Mouse (Mus musculus) erythroid progenitor cell, adult 5-6 weeks (primary cell): ENCODE data around the gene Spns2. TPM values are rescaled to one million over a fixed set of nuclear protein-coding genes. Genes with fewer than 3 reads are reported as not detected.

Experiments
- ATAC-seq: replicated peaks from 2 replicates; pipeline ENCODE4 v1.8.0; 2016; ENCODE audit warnings: moderate number of reproducible peaks, mild to moderate bottlenecking, moderate TSS enrichment, inconsistent platforms; ENCODE audit not compliant: poor library complexity, low FRiP score, severe bottlenecking
- total RNA-seq, 2 experiments: library from RNA; stranded (forward) in 1 of 2; stranded (reverse) in 1 of 2; fragments of 150-400 nt in 1 of 2; fragments of 186-747, 209-891 nt in 1 of 2; gene quantifications; 2 replicates each; pipeline versions ENCODE4 v1.2.3 to v1.2.4; 2015 to 2017; ENCODE audit warnings: low replicate concordance in 2 of 2

The Spns2 gene
- total RNA-seq, 2 experiments from 2014 or later = 5.0 TPM; not detected in 1

DNA sequence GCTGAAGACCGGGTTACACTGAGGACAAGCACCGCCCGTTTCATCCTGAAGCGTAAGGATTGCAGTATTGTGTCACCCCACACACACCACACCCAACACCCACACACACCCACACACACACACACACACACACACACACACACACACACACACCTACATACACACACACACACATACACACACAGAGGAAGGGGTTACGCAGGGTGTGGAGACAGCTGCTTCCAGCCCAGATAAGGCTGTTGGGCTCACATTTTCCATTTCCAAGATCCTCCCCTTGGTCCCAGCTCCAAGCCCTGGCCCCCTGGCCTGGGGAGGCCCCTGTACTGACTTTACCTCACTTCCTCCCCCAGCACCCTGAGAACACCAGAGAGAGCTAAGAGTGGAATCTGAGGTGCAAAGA lies 73.0 kb downstream of the Spns2 start:
- ATAC-seq = no peak

DNA sequence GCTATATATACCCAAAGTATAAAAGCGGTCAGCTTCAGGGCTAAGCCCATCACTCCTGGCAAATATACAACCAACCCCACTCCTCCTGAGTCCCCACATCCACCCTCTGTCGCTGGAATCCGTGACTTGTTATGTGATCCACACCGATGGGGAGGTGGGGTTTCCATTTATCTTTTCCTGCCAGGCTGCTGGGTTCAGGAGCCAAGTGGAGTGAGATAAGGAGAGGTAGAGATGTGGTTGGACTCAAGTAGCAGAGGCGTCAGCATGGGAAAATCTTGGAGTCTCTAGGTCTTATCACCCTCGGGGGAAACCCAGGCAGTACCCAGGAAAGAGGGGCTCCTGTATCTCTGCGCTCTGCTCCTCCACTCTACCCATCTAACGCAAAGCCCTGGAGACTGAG lies 74.5 kb downstream of the Spns2 start:
- ATAC-seq = no peak; the same call in 1 of the 2 replicates

DNA sequence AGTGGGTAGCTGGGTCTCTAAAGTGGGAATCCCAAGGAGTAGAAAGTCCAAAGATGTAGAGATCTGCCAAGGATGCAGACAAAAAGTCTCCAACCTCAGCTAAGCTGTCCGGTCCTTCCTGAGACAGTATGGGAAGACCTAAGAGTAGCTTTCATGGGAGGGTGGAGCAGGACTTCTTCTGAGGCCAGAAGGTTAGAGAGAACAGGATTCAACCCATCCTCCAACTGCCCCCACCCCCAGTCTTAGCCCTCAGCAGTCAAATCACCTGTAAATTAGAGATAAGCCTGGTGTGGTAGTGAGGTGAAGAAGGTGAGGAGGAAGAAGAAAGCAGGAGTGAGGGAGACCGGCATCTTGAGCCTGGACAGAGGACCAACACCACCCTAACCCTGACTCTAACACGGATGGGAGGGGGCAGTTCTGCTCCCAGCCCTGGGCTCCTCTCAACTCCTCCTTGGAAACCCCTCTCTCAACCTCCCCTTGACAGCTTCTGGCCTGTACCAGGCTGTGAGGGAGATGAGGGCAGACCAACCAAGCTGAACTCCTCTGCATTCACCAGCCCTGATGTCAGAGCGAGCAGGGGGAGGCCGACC lies 76.0 kb downstream of the Spns2 start:
- no peak for ATAC-seq

DNA sequence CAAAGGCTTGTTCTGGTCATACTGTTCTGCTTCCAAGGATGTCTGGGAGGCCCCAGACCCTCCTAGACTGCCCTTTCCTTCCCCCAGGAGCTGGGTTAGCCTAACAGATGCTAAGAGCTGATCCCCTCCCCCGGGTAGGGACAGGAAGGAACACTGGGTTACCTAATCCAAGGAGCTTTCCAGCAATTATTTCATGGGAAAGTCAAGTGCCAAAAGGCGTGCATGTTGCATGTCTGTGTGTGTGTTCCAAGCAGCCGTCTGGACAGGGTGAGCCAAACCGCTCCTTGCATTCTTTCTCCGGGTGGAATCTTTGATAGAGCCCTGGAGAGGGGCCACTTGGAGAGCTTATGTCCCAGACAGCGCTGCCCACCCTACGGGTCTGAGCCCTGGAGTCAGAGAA lies 76.7 kb downstream of the Spns2 start:
- ATAC-seq = no peak

DNA sequence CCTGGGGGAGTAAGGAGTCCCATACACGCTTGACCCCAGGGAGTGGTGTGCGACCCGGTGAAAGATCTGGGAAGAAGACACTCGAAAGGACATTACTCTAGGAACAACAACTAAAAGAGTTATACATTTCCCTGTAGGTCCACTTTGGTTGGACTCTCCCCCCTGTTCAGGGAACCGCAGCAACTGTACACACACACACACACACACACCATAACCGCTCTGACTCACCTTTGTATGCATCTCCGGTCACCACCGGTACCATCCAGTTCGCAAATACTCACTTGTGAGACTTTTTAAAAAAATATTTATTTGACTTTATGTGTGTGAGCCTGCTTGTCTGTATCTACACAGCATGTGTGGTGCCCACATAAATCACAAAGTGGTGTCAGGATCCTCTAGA lies 77.8 kb downstream of the Spns2 start:
- no peak for ATAC-seq

DNA sequence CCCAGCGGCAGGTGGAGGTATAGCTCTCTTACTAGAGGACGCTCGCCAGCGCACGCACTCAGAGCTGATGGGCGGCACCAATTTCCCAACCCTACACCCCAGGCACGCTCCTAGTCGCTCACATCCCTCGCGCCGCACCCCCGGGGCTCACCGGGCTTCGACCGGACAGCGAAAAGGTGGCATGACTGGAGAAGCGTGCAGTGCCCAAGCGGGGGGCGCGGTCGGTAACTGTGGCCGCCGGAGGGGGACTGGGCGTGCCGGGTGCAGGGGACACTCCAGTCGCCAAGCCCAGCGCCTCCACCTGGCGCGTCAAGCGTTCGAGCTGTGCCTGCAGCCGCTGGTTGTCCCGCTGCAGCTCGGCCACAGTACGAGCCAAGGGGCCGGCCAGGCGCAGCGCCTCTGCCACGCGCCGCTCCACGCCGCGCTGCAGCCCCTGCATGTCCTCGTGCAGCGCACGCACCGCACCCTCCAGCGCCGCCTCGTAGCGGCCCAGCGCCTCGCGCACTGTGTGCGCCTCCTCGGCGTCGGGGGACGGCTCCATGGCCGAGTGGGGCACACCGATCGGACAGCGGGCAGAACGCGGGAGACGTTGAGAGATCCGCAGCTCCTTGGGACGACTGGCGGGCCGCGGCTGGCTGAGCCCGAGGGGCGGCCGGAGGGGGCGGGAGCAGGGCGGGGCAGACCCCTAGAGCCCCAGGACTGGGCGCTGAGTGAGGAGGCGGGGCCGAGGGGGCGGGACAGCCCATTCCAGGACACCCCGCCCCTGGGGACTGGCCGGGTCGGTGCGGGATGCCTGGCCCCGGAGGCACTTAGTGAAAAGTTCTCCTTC lies 78.4 kb downstream of the Spns2 start, which contains the start of gene Smtnl2:
Smtnl2 (minus strand) TSS at position 621 of the 829 bp plus-strand sequence.
- ATAC-seq = no peak

DNA sequence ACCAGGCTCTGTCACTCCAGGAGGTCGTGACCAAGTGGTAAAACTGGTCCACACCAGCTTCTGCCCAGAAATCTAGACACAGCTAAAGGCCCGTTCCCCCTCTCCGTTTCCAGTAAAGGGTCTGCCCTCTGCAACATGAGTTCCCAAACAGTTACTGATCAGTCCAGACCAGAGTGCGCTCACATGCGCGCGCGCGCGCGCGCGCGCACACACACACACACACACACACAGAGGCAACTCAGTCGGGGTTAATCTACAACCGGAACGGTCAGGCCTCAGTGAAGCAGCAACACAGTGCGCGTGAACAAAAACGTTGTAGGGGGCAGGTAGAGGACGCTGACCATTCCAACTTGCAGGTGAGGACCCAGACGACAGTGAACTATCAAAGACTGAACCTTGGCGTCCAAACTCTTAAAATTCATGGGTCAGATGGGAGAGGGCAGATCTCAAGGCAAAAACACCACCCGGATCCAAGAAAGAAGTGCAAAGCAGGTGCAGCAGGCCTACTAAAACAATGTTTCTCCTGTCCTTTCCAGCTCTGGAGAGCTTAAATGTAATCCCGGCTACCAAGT lies 79.1 kb downstream of the Spns2 start:
- no peak for ATAC-seq

DNA sequence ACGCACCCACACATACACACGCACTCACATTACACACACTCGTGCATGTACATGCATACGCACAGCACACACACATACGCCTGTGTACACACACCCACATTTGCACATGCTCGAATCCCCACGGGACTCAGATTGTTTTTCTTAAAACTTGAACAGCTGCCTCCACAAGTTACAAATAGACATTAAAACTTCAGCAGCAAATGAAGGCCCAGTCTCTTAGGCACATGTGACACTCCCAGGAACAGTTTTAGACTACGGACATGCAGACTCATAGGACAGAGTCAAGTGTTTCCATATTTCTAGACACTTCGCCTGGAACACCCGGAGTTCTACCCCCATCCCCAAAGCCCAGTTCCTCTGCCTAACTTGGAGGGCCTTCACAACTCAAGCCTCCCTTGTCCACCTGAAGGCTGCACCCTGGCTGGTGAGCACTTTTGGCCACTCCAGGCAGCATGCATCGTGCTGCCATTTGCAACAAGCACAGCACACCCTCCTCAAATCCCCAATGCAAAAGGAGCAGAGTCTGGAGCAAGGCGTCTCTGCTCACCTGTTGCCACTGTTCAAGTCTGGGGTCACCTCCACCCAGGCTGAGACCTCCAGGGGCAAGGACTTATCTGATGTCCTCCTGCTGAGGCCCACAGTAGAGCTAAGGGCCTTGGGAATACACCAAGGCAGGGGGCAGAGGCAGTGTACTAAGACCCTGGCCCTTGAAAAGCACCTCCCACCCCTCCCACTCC lies 79.9 kb downstream of the Spns2 start:
- no peak for ATAC-seq

DNA sequence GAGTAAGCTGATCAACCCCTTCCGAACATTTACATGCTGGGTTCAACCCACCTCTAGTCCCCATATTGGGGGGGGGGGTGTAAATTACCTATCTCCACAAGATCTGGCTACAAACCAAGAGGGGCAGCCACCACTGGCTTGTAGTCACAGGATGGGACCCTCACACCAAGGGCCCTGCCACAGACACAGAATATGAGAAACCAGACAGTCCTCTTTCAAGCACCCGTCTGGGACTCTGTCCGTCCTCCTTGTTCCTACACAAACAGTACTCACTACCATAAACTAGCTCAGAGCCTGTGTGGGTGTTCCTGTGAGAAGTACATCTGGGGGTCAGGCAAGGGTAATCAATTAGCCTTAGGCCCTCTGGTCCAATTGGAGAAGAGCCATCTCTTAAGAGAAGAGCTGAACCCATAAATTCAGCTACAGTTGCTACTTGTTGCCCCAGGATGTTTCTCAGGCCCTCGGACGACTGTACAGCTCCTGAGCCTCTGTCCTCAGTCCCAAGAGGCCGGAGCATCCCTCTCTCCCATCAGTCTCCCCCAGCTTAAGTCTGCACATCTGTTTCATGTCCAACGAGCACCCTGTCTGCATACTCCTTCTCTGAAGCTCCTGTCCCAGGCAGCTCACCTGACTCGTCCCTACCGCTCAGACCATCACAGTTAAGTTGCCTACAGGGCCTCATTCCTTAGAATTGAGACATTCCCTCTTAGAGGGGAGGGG lies 81.1 kb downstream of the Spns2 start:
- ATAC-seq = no peak

DNA sequence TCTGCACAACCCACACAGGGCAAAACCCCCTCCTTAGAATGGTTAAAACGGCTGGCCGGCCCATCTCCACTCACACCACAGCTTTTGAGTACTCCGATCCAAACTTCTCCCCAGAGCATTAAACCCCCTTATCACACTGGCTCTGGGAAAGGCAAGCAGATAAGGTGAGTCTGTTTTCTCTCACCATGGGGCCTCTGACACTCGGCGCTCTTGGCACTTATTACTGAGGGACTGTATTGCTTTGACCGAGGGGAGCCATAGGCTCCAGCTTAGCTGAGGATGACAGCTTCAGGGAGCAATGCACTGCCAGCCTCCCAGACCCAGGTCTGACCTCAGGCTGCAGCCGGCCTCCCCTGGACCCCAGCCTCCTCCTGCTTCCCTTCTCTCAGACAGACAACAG lies 82.1 kb downstream of the Spns2 start:
- no peak for ATAC-seq

DNA sequence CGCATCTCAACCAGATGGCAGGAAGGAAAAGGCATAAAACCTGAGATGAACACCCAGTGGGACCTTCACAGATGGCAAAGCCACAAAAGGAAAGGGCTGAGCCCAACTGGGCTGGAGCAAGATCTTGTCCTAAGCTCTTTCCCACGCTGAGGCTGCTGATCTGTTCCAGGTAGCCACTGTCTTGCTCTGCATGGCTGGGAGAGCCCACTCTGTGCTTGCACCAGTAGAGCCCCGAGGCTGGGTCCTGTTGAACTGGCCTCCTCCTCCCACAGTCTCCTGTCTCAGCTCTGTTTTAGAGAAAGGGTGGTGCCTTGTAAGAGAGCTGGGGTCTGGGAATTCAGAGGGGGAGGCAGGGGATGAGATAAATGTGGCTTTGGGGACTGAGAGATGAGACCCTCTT lies 82.6 kb downstream of the Spns2 start:
- no peak for ATAC-seq

DNA sequence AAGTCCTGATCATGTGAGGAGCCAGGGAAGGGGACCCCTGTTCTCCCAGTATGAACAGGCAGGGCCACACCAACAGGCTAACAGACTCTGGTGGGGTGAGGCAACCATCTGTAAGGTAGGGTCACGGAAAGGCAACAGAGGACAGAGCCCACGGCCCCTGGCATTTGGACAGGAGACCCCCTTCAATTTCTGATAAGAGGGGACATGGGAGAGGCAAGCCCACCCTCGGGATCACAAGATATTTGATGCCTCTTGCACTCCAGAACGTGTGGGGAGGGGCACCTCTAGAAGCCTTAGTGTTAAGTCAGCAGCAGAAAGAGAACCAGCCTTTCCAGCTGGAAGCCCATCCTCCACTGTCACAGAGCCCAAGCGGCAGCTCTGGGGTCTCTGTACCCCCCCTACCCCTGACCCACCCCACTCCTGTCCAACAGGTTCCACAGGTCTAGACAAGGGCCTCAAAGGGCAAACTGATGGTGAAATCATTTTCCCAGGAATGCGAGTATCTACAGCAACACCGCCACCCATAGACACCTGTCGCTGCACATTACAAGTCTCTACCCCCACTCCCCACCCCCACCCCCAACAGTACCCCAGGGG lies 83.5 kb downstream of the Spns2 start:
- ATAC-seq = no peak

DNA sequence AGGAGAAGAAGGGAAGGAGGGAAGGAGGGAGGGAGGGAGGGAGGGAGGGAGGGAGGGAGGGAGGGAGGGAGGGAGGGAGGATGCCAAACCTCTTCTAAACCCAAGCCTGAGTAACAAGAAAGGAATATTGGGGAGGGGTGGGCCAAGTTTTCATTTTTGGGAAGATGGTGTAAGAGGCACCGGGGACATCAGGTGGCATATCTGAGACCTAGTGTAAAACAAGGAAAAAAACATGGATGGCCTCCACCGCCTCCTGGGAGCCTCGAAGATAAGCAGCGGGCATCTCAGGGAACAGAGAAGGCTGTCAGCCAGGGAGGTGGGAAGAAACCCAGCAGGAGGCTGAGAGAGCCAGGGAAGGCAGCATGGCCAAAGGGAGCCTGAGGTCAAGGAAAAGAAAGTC lies 84.2 kb downstream of the Spns2 start:
- ATAC-seq = no peak

DNA sequence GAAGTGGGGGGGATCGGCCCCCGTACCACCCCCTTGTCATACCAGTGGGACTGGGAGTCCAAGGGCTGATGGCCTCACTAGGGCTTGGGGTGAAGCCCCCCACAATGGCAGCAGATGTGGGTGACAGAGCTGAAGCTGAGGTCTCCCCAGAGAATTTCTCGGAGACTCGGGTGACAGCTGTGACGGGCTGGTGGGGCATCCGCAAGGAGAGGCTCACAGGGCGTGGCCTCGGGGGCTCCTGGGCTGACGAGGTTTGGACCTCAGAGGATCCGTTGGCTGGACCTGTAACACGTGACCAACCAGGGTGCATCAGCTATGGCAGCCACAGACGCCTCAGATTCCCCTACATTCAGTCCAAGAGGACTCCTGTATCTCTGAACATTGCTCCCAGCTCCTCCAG lies 86.7 kb downstream of the Spns2 start:
- ATAC-seq = no peak

DNA sequence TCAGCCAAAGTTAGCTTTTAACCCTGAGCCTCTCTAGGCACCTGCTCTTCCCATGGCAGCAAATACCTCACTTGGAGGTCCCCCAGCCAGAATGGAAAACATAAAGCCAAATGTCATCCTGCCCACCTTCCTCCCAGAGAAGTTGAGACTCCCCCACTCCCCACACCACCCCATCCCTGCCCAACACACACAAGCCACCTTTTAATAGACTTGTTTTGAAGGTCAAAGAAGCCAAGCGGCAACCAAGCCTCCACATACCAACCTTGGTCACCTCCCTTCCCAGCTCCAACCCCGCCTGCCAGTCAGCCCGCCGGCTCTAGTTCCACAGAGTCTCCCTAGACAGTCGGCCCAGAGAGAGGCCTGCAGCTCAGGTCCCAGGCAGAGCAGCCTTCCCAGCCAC lies 87.7 kb downstream of the Spns2 start:
- no peak for ATAC-seq

Other genes starting within 250 kb of the Spns2 start
- gene Slc13a5, start 222.7 kb downstream of the Spns2 start, total RNA-seq (2015; ENCODE audit: low replicate concordance) = not detected in 2 replicates
- not detected in 2 replicates for gene Slc13a5, start 222.7 kb downstream of the Spns2 start, total RNA-seq (2017; ENCODE audit: low replicate concordance)
- gene Xaf1, start 188.3 kb downstream of the Spns2 start, total RNA-seq (2015; ENCODE audit: low replicate concordance) = 13.0 and 74.6 TPM in 2 replicates
- 18.9 and 26.5 TPM in 2 replicates for gene Xaf1, start 188.3 kb downstream of the Spns2 start, total RNA-seq (2017; ENCODE audit: low replicate concordance)
- not detected in 2 replicates for gene Fbxo39, start 175.5 kb downstream of the Spns2 start, total RNA-seq (2015; ENCODE audit: low replicate concordance)
- not detected in 2 replicates for gene Fbxo39, start 175.5 kb downstream of the Spns2 start, total RNA-seq (2017; ENCODE audit: low replicate concordance)
- gene Tekt1, start 127.5 kb downstream of the Spns2 start, total RNA-seq (2015; ENCODE audit: low replicate concordance) = not detected in 2 replicates
- not detected in 2 replicates for gene Tekt1, start 127.5 kb downstream of the Spns2 start, total RNA-seq (2017; ENCODE audit: low replicate concordance)
- 1.4 TPM in 1 of 2 replicates, not detected in the other for gene Smtnl2, start 78.2 kb downstream of the Spns2 start, total RNA-seq (2015; ENCODE audit: low replicate concordance)
- 0.26 and 0.30 TPM in 2 replicates for gene Smtnl2, start 78.2 kb downstream of the Spns2 start, total RNA-seq (2017; ENCODE audit: low replicate concordance)
- gene Ggt6, start 54.4 kb downstream of the Spns2 start, total RNA-seq (2015; ENCODE audit: low replicate concordance) = not detected in 2 replicates
- not detected in 2 replicates for gene Ggt6, start 54.4 kb downstream of the Spns2 start, total RNA-seq (2017; ENCODE audit: low replicate concordance)
- 37.5 and 82.2 TPM in 2 replicates for gene Mybbp1a, start 48.5 kb downstream of the Spns2 start, total RNA-seq (2015; ENCODE audit: low replicate concordance)
- 4.8 and 7.6 TPM in 2 replicates for gene Mybbp1a, start 48.5 kb downstream of the Spns2 start, total RNA-seq (2017; ENCODE audit: low replicate concordance)
- gene Spns3, start 60.6 kb upstream of the Spns2 start, total RNA-seq (2015; ENCODE audit: low replicate concordance) = 1.4 and 6.7 TPM in 2 replicates
- 0.39 and 0.76 TPM in 2 replicates for gene Spns3, start 60.6 kb upstream of the Spns2 start, total RNA-seq (2017; ENCODE audit: low replicate concordance)
- gene Ube2g1, start 117.4 kb upstream of the Spns2 start, total RNA-seq (2015; ENCODE audit: low replicate concordance) = 19.8 and 21.0 TPM in 2 replicates
- 11.3 and 16.6 TPM in 2 replicates for gene Ube2g1, start 117.4 kb upstream of the Spns2 start, total RNA-seq (2017; ENCODE audit: low replicate concordance)
- 56.2 and 75.3 TPM in 2 replicates for gene Ankfy1, start 200.1 kb upstream of the Spns2 start, total RNA-seq (2015; ENCODE audit: low replicate concordance)
- gene Ankfy1, start 200.1 kb upstream of the Spns2 start, total RNA-seq (2017; ENCODE audit: low replicate concordance) = 56.1 and 64.0 TPM in 2 replicates